Mouse (Mus musculus): ENCODE results near the gene Lenep.

Gene Lenep

DNA sequence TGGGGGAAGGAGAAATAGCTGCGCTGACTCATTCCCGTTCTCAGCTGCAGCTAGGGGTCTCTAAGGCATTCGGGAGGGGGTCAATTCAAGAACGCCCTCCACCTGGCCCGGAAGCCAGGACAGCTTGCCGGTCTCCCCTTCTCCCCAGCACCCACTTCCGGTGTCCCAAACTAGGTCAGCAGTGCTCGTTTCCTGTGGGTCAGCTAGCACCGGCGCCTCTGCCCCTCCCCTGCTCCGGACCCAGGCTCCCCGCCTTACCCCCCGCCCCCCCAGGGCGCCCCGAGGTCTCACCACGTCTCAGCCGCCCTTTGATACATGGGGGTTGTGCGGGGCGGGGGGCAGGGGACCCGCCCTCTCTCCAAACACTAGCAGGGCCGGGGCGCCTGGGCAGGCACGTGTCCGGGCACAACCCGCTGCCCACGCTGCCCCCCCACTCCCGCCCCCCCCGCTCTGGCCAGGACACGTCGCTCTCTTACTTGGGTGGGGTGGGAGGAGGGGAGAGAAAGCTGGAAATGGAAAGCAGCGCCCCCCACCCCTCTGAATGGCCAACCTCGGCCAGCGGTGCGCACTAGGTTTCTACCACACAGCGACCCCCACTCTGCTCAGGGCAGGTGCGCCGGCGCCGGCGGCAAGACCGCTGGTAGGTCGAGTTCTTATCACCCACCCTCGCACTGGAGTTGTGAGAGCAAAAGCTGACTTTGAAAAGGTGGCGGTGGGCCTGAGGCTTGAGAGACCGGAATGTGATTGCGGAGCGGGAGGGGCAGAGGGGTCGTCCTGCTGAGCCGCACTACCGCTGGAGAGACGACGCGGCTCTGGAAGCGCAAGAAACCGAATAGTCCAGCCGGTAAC lies 10.7 kb downstream of the Lenep start:
- peak in 1 of 2 experiments; percentile 34 for DNase-seq (ENCODE audit: low spot score in 2 of 2)

DNA sequence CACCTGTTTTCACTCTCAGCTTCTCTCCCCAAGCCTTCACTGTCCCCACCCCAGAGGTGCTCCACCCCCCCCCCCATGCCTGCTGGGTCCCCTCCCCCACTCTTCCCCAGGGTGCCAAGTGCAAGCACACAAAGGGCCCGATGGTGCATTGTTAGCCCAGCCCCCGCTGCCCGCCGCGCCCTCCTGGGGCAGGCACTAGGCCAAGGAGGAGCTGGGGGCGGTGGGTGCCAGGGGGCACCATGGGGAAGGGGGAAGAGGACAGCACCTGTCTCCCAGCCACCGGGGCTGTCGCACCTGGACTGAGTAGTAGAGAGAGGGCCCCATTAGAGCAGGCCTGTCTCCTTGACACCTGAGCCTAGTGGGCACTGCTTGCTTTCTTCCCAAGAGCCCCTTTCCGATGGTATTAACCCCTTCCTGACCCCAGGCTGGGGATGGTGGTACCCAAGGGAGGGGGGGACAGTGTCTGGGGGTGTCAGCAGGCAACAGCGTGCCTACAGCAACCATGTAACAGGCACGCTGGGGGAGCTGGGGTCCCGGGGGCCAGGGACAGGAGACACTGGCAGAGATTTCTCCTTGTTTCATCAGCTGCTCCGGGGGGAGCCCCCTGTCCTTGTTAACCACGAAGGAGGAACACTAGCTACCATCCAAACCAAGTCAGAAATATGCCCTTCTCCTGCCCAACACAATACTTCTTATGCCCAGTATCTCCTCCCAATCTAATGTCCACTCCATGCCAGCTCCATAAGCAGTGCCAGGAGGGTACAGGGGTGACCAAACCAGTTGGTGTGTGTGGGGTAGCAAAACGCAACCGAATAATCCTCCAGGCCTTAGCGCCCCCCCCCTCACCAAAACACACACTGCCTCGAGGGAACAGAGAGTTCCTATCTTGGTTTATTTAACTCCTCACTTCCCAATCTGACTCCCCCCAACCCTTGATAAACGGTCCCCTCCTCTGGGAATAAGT lies 11.6 kb downstream of the Lenep start:
- DNase-seq (ENCODE audit: low spot score in 2 of 2), result no peak

DNA sequence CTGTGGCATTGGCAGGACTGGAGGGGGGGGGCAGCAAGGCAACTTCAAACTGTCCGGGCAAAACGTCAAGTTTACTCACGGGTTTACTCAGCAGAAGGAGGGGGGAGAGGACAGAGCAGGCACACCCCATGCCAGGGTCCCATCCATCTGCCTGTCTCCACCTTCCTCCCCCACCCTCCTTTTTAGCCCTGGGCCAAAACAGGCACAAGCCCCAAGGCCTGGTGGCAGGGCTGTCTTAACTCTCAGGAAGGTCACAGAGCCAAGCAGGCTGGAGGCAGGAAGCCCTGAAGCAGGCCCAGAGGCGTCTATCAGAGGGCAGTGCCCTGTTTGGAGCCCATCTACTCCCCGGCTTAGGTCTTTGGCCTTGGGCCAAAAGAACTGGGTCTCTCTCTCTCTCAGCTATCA lies 12.5 kb downstream of the Lenep start:
- DNase-seq (ENCODE audit: low spot score in 2 of 2), result no peak

DNA sequence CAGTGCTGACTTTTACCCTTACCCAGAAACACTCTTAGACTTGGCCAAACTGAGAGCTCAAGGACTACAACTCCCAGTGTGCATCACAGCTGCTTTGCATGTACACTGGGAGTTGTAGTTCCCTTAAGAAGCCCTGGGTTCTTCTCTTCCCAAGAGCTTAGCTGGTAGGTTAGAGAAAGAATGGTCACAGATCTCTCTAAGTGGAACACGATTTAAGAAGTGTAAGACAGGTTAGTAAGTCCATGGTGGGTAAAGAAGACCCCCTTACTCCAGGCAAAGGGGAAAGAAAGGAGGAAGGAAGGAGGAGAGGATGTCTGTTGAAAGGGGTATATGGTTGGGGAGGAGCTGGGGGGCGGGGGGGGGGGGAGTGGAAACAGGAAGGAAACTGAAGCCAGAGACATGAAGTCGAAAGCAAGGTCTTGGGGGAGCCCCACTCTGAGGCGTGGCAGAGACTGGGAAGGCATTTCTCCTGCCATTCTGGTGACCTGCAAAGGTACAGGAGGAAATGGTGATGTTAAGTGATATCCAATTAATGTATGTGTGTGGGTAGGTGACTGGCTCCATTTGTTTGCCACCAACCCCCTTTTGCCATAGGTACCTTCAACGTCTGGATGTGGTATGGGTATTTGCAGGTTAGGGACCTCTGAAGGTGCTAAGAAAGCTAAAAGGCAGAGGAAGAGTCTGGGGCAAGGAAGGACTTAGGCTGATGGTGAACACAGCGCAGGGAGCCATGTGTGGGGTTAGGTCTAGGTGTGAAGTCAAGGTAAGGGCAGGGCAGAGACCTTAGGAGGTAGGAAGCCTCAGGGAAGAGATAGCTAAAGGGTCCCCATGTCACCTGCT lies 13.5 kb downstream of the Lenep start:
- peak in 1 of 2 experiments; percentile 34 for DNase-seq (ENCODE audit: low spot score in 2 of 2)

DNA sequence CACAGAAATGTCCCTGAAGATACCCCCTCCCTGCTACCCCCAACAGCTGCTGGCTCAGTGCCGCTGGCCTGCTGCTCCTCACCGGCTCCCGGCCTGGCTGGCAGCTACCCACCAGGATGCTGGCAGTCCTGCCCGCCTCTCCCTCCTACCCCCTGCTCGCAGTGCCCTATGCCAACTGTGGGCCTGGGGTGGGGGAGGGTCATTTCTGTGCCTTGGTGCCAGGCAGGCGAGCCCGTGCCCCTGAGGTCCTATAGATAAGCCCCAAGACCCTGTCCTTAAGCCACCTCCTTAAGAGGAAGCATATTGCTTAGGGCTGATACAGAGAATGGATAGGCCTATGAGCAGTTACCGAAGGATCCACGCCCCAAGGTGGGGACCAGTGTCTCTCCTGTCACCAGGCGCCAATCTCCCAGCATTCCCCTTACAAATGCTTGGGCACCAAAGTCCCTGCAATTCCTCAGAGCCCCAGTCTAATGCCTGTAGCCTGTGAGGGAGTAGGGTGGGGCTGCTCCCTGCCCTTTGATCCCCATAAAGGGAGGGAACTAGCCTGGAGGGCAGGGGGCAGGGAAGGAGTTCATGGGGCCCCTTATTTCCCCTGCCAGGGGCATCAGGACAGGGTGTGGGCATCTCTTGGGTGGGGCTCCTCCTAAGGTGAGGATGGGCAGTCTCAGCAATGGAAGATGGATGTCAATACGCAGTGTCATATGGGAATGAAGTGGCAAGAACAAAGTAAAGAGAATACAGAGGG lies 14.3 kb downstream of the Lenep start:
- DNase-seq (ENCODE audit: low spot score in 2 of 2), result peak in 1 of 2 experiments; percentile 33

DNA sequence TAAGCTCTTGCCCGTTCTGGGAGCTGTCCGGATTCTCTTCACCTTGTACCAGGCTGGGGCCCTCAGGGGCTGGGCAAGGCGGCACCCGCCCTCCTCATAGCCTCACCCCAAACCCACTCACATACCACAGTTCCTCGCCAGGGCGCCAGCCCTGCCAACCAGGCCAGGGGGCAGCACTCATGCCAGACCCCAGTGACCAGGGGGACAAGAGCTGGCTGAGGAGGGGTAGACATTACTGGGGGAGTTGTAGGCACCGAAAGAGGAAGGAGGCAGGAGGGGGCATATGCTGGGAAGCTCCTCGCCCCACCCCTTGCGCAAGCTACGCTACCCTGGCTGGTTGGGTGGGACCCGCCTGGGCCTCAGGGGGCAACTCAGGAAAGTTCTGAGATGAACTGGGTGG lies 15.0 kb downstream of the Lenep start:
- no peak for DNase-seq (ENCODE audit: low spot score in 2 of 2)

DNA sequence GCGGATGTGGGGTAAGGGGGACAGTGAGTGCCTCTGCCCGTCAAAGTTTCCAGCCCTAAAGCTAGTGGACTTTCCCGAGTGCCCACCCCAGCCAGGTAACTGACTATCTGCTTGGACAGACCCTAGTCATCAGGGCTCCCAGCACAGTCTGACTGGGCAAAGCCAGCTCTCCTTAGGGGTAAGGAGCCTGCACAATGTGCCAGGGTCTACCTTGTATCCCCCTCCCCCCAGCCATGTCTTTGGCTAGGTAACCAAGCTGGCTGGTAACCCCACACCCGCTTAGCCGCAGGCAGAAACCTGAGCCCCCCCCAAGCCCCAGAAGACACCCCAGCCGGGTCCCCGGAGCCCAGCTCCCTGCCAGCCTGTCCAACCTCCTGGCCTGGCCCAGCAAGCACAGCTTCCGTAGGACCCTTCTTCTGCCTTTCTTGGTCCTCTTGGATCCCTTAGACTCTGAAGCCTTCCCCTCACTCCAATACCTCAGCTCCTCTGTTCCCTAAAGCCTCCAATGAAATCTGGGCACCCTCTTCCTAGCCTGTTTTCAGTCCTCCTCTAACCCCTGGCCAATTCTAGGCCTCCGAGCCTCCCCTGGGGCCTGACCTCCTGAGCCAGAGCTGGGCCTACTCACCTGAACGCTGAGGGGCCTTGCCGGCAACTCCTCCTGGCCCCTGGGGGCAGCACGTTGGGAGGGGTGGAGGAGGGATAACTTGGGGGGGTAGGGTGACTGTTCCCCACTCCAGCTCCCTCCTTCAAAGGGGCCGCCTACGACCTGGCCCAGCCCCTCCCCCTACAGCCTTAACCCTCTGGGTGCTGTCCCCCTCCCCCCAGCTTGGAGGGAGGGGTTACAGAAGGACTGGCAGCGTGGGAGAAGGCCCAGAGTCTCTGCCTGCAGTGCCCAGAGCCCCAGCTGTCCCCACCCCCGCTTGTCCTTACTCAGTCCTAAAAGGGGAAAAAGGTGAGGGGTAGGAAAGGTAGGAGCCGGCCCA lies 15.9 kb downstream of the Lenep start:
- DNase-seq (ENCODE audit: low spot score in 2 of 2), result no peak

DNA sequence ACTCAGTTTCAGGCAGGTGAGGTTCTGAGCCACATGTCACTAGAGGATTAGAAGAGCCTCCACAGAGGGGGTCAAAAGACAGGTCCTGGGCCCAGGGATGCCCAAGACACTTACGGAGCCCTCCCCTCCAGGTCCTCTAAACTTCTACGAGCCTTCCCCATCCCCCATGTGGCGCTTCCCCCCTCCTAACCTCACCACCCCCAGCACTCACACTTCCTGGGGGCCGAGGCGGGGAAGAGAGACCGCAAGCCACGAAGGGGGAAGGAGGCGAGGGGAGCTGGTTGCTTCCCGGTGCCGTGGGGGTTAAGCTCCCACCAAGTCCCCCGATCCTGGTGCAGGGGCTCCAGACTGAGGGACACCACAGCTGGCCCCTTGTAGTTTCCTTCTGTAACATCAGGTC lies 17.1 kb downstream of the Lenep start:
- no peak for DNase-seq (ENCODE audit: low spot score in 2 of 2)

DNA sequence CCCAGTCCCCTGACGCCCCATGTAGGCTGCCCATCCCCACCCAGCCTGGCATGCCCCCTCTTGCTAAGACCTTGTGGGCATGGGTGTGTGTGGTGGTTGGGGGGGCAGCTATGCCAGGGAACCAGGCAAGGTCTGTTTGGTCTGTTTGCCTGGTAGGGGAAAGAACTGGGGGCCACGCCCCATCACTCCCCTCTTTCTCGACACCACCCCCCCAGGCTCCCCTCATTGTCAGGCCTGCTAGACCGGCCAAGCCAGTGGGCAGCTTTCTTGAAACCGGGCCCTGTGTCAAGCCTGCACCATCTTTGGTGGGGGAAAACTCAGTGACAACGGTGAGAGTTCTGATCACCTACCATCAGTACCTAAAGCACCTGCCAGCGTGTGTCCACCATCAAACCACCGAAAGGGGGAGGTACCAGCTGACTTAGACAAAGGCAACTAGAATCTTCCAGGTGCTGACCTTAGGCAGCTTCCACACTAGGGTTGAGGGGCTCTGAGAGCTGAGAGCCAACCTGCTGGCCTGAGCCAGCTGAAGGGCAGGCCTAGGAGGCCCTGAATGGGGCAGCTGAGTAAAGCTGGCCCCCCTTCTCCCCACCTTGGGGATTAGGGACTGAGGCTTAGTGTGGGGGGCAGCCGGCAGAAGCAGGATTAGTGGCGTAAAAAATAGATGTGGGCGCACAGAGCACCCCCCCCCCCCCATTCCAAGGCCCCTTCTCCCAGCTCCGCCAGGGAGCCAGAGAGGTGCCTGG lies 18.1 kb downstream of the Lenep start:
- no peak for DNase-seq (ENCODE audit: low spot score in 2 of 2)

DNA sequence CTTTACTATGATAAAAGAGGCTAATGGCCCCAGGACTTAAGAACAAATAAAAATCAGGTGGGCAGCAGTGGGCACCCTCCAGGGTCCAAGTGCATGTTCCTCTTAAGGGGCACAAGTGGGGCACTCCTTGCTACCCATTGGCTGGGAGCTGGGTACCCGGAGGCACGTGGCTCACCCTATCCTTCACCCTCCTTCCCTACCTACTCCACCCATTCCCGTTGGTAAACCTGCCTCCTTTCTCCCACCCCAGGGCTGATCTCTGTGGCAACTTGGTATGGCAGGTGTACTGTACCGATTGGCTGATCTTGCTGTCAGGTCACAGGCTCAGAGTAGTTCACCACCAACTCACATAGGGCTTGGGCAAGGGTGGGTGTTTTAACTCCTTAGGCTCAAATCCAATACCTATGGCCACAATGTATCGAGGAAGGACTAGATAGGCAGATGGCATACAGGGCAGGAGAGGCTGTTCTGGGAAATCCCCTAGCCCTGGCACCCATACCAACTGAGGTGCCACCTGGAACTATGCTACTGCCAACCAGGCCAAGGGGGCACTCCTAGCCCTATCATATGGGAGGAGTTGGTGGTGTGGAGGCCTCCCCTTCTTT lies 18.8 kb downstream of the Lenep start:
- DNase-seq (ENCODE audit: low spot score in 2 of 2), result no peak

DNA sequence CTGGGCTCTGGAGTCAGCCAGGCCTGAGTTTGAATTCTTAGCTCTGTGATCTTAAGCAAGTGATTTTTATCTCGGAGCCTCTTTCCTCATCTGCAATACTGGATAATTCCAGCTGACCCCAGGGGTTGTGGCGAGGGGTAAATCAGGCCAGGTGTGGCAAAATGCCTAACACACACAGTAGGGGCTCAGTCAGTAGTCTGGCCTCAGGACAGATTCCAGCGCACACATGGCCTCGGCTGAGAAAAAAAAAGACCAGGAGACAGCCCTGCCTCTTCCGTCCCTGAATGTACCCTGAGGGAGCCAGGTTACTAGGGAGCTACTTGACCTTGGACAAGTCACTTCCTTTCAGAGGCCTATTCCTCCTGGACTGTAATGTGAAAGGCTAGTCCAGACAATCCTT lies 19.6 kb downstream of the Lenep start:
- DNase-seq (ENCODE audit: low spot score in 2 of 2), result no peak

DNA sequence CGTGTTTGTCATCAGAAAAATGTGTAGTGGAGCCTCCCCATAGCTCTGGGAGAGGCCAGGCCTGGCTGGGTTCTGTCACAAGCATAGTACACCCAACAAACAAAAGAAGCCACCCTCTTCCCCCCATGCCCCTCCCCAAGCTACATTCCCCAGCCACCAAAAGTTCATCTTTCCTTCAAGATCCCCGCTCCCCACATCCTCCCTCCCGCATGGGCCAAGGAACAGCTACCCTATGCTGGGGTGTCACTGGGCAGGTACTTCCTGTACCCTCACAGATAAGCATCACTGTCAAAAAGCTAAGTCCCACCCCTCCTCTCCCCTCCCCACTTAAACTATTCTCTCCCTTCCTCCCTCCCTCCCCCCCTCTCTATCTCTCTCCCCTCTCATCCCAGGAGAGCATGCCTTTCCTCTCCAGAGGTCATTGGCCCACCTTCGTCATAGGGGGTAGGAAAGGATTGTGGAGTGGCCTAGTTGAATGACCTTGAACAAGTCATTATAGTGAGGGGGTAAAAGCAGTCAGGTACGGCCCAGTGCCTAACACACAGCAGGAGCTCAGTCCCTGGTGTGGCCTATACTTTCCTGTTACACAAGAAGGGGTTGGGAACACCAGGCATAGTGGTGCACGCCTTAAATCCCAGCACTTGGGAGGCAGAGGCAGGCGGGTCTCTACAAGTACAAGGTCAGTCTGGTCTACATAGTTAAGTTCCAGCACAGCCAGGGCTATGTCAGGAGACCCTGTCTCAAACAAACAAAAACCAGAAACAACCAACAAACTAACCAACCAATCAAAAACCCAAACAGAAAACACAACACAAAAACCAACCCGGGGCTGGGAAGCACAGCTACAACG lies 20.3 kb downstream of the Lenep start:
- no peak for DNase-seq (ENCODE audit: low spot score in 2 of 2)

DNA sequence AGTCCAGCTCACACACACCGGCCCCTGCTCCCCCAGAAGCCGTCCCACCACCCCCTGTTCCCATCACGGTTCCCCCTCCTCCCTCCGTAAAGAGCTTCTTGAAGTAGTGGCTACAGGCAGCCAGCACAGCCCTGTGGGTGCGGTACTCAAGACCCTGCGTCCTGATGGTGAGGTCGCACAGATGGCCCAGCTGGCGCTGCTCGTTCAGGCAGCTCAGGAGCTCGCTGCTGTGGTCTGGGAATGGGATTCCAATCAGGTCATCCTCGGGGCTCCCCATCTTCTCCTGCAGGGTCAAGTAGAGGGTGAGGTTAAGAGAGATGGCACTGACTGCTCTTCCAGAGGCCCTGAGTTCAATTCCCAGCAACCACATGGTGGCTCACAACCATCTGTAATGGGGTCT lies 21.4 kb downstream of the Lenep start:
- no peak for DNase-seq (ENCODE audit: low spot score in 2 of 2)

DNA sequence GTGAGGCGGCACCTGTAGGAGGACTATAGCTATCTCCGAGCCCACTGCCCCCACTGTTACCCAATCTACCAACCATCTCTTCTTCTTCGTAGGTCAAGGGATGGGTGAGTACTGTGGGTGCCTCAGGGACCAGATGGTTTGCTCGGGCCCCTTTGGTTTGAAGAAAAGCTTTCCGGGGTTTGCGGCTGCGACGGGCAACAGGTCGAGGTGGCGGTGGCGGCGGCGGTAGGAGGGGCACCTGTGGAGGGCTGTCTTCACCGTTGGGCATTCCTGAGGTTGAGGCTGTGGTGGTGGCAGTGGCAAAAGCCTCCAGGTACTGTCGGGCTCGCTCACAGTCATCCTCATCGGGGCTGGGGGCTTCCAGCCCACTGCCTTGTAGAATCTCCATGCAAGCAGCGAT lies 21.9 kb downstream of the Lenep start:
- no peak for DNase-seq (ENCODE audit: low spot score in 2 of 2)

DNA sequence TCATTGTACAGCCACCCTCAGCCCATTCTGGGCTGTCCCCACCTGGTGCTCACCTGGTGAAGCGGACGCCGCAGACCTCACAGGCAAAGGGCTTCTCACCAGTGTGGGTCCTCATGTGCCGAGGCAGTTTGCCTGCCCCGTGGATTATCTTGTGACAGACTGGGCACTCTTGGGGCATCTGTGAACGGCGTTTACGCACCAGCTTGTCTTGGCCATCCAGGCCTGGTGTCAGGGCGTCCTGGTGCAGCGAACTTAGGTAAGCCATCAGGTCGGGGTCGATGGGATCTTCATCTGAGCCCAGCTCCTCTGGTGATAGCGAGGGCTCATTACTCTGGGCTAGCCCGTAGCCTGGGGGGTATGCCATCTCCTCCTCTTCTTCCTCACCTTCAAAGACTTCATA lies 22.3 kb downstream of the Lenep start:
- no peak for DNase-seq (ENCODE audit: low spot score in 2 of 2)

DNA sequence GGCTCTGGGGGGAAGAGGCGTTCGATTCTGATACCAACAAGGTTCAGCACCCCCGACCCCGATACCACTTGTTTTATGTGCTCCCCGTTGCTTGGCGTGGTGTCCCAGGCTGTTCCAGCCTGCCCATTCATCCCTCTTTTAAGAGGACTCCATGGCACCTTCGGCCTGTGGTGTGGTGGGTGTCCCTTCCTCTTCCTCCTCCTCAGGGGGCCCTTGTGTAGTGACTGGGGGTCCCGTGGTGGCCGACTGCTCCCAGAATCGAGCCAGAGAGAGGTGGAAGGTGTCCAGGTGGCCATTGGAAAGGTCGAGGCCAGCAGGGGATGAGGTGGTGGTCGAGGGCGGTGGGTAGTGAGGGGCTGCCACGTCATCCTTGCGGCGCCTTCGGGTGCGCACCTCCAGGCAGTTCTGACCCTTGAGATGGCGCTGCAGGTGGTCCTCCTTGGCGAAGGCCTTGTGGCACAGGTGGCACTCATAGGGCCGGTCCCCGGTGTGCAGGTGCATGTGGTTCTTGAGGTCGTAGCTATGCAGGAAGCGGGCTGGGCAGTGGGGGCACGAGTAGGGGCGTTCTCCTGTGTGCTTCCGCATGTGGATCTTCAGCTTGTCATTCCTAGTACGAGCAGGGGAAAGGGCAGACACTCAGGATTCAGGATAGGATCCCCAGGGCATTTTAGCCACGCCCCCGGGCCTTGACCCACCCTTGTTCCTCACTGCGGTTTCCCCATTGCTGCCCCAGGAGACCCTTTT lies 23.0 kb downstream of the Lenep start:
- no peak for DNase-seq (ENCODE audit: low spot score in 2 of 2)
